11 mouse cellular contexts compared by ENCODE assay signal in the genomic region with DNA sequence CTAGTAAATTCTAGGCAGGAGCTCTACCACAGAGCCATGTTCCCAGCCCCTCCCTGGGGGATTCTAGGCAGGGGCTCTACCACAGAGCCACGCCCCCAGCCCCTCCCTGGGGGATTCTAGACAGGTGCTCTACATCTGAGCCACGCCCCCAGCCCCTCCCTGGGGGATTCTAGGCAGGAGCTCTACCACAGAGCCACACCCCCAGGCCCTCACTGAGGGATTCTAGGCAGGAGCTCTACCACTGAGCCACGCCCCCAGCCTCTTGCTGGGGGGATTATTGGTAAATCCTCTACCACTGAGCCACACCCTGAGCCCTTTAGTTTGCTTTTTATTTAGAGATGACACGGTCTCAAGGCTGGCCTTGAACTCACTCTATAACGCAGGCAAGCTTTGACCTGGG. TPM values are rescaled to one million over a fixed set of nuclear protein-coding genes. Genes with fewer than 3 reads are reported as not detected.
"Had no signal": no experiment of that assay in that cellular context is flagged by ENCODE, and none has a peak within 500 bp of the region (broad histone marks: within the 10 kb centered on the region; RNA-seq: fewer than 3 reads in every experiment).

No protein-coding gene starts in this region.

RNA-seq across cellular contexts. Expression of a gene that starts 13.0 kb away (rescaled TPM):
- polyA plus RNA-seq: macrophage; midbrain, embryonic 16.5 days had no signal

RNA-seq across cellular contexts. Expression of a gene that starts 18.4 kb away (rescaled TPM):
- polyA plus RNA-seq: intestine, postnatal 0 days; macrophage; midbrain, embryonic 16.5 days had no signal

RNA-seq across cellular contexts. Expression of a gene that starts 27.2 kb away (rescaled TPM):
- polyA plus RNA-seq: intestine, postnatal 0 days; kidney, embryonic 16.5 days; limb, embryonic 10.5 days; limb, embryonic 14.5 days; liver, embryonic 11.5 days; lung, embryonic 15.5 days; macrophage; midbrain, embryonic 12.5 days; midbrain, embryonic 16.5 days; neural tube, embryonic 13.5 days; stomach, embryonic 16.5 days had no signal

RNA-seq across cellular contexts. Expression of a gene that starts 52.3 kb away (rescaled TPM):
- polyA plus RNA-seq: macrophage had no signal
